Mouse (Mus musculus) retina, postnatal 7 days (tissue): ENCODE measurements around the gene Arhgef7.
"Not testable (repeated sequence)": the region's sequence is repeated elsewhere in the genome, so short reads cannot be mapped to it uniquely, and the experiment has no call there.

Experiments
- DNase-seq: peaks from one replicate; pipeline ENCODE4 v3.0.0-alpha.2; 2012; ENCODE audit warnings: low read depth, low spot score

The Arhgef7 gene

DNA sequence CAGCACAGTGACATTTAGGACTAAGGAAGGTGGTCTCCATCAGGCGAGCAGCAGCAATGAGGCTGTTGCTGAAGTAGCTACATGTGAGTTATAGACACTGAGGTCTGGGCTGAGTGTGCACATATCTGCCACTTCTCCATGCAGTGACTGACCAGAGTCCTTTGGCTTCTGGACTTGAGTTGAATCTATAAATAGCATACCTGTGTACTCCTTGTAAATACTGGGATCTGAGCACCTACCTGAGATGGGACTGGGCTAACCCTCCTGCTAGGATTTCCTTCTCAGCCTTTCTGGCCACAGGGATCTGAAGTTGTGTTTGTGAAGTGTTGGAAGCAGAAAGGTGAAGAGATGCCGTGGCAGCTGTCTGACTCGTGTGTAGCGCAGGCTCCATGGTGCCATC, 105.6 kb downstream of the Arhgef7 start:
- DNase-seq, result no peak

DNA sequence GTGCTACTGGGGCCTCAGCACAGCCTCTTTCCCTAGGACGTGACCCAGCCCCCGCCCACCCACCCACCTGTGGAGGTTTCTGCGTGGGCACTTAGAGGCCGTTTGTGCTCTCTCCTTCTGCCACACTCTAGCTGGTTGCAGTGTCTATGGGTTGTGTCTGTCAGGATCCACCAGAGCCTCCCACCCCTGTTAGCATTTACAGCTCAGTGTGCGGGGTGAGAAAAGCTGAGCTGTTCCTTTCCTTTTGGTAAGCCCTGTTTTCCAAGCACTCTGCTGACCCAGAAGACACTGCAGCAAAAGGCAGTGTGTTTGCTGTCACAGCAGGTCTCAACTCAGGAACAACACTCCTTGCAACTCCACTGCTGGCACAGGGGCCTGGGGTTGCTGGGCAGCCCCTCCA, 106.7 kb downstream of the Arhgef7 start:
- no peak for DNase-seq

DNA sequence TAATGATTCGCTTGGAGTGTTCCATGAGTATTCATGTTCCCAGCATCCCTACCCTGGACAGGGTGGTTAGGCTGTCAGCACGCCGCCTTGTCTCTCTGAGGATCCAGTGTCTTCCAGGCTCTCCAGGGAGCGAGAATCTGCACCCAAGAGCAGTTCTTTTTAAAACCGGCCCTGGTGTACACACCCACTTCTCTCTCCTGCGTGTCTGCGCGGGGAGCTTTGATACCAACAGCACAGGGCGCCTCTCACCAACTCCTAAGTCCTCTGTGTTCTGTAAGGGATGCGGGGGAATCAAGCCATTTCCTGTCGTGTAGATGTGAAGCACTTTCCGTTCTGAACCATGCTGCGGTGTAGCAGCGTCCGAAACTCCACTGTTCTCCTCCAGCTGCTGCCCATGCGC, 107.2 kb downstream of the Arhgef7 start:
- DNase-seq, result no peak

DNA sequence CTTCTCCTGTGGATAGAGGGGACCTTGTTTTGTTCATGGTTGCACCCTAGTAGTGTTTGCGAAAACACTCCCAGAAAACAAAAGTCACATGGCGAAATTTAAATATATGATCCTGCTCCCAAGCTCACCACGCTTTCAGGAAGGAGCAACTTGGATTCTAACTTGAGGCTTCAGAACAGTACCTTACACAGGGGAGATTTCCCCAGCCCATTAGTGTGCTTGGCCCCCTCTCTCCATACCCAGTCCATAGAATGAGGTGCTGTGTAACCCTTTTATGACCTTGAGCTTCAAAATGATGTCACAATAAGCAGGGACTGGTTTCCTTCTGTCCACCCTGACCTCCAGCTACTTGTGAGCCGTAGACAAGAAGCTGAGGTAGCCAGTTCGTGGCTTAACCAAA, 112.7 kb downstream of the Arhgef7 start, which contains the start of gene Tex29:
Gene Tex29, plus strand, starts transcription at position 301 of the 400 bp plus-strand sequence.
- DNase-seq, result no peak

DNA sequence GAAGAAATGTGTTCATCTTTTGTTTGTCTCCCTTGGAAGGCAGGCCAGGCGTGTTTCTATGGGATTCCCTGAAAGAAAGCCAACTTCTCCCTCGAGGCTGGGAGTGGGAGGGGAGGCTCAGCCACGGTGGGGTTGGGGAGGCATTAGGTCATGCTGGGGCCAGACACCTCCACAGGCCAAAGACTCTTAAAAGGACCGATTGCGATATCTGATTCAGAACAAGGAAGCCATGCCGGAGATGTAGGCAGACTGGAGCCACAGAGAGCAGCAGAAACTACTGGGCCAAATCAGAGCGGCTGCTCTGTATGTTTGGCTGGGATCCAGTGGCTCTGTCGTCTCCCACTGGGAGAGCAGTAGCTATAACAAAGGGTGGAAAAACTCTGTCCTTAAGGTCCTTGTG, 114.0 kb downstream of the Arhgef7 start:
- DNase-seq, result no peak

DNA sequence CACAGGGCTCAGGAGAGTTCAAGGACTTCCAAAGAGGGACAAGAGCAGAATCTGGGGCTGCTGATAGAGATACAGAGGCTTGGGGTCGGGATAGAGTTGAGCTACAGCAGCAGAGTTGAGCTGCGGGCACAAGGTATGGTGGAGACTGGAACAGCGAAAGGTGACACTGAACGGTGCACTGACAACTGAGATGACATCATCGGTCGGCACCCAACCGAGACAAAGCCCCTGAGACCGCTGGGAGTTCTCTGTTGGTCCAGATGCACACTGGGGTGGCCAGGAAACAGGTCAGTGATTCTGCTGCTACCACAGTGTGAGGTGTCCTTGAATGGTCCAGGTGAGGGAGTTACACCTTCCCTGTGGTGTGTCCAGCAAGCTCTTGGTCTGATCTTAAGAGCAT, 115.2 kb downstream of the Arhgef7 start:
- no peak for DNase-seq

DNA sequence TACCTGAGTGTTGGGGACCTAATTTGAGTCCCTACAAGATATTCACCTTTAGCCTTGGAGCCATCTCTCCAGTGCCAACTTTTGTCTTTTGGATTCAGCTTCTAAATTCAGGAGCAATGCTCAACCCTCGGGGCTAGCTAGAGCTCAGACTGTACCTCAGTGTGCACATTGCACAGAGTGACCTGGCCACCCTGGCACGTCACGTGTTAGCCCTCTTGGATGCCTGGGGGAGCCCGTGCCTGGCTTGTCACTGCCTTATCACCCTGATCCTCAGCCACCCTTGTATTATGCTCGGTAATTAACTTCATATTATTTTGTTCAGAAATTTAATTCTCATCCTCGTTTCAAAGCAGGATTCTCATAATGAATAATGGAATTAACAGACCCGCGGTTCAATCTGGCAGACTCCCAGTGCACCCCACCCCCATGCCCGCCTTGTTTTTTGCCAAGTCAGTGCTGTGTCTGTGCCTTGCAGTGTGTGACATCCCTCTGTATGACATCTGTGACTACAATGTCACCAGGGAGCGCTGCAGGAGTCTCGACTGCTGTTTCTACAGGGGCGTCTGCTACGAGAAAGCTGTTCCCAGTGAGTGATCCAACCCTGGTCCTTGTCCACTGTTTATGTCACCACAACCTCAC, 116.3 kb downstream of the Arhgef7 start:
- DNase-seq, result no peak

DNA sequence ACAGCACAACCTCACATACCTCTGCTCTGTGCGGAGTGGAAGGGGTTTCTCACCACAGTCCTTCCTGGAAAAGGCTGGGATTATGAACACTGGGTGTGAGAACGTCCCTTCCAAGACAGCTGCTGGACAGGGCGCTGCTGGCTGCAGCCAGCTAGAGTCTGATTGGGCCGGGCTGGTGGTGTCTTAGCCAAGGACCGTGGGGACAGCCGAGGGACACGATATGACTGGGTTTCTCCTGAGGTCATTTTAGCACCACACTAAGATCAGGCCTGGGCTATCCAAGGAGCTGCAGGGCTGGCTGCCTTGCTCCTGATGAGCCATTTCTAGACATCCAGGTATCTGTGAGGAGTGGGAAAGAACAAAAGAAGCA, 116.8 kb downstream of the Arhgef7 start:
- no peak for DNase-seq

DNA sequence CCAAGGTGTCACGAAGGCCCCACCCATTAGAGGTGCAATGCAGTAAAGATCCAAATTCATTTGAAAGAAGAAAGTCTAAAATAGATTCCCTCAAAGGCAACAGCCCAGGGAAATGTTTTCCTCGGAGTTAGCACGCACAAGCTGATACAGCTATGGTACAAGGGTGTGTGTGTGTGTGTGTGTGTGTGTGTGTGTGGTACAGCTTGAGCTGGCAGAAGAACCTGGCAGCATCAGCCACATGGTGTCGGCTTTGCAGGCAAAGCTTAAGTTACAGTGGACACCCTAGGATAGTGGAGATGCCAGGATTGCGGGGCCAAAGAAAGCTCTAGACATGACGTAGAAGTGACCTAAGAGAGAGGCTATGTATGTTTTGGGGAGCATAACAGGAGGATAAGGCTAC, 119.3 kb downstream of the Arhgef7 start:
- DNase-seq, result no peak

DNA sequence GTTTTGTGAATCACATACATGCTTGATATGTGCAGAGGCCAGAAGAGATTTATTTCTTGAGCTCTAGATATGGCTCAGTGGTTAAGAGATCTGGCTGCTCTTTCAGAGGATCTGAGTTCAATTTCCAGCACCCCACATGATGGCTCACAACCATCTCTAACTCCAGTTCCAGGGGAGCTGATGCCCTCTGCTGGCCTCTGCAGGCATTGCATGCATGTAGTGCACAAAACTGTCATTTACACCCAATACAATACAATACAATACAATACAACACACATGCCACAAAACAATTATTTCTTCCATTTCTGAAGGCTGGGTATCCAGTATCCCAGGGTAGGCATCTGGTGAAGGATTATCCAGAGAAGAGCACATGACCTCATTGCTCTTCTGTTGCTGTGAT, 140.3 kb downstream of the Arhgef7 start:
- no peak for DNase-seq

DNA sequence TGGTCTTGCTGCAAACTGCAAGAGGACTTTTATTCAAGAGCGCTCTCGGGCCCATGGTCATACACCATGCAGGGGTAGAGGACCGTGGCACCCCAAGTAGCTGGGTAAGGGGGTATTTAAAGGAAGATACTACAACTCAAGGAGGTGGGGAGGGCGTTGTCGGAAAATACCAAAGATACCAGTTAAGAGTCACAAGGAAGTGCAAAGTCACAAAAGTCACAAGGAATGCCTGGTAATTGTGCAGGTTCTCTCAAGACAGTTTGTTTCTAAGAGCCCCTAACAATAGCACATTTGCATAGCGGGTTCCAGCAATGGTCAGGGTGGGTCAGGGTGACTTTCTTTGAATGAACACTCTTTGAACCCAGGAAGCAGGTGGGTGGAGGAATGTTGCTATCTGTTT, 146.7 kb downstream of the Arhgef7 start:
- DNase-seq, result not testable (repeated sequence)

DNA sequence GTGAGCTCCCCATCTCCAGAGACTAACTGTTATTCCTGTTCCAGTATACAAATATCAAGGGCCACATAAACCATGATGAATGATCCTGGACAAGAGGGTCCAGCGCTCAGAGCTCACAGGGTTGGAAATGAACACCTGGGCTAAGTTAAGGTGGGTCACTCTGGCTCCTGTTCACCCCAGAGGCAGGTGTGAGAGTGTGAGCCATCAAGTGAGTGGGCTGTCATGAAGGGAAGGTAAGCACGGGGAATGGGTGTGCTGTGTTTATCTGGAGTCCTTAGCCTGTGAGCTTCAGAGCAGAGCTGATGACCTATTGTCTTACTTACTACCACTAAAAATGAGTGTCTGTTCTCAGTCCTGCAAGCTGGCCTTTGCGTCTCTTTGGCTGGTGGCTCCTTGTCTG, 157.1 kb downstream of the Arhgef7 start:
- no peak for DNase-seq
